Mouse (Mus musculus) liver, embryonic 14.5 days (tissue): ENCODE results near the gene Gpatch3.

Experiments
- CTCF ChIP-seq: IDR thresholded peaks from 2 replicates; pipeline ENCODE4 v1.5.1; 2016; ENCODE audit warnings: antibody characterized with exemption, low read depth, control low read depth
- EP300 ChIP-seq: IDR thresholded peaks from 2 replicates; pipeline ENCODE4 v1.6.1; 2016; ENCODE audit warnings: antibody characterized with exemption, low read depth

- TF ChIP-seq CTCF = no peak
- no peak for TF ChIP-seq EP300
These were observed 24.6 kb downstream of the Gpatch3 start for GRCm38 (mm10) chr4:133599116-133599515.
